Mouse (Mus musculus) heart, embryonic 10.5 days (tissue): ENCODE measurements around the gene Lbr. TPM values are rescaled to one million over a fixed set of nuclear protein-coding genes. Genes with fewer than 3 reads are reported as not detected.

Experiments
- DNase-seq: peaks from one replicate; pipeline ENCODE4 v3.0.0-alpha.2; 2017; ENCODE audit warnings: low spot score
- H3K27ac ChIP-seq: fragments of 300-500 bp; sonication (generic); 2 replicates; pipeline ENCODE4 v1.5.1; 2016; ENCODE audit warnings: mild to moderate bottlenecking
- H3K27me3 ChIP-seq: fragments of 300-500 bp; sonication (generic); 2 replicates; pipeline ENCODE4 v1.6.1; 2016; ENCODE audit warnings: mild to moderate bottlenecking; ENCODE audit not compliant: poor library complexity, insufficient read depth, severe bottlenecking
- H3K36me3 ChIP-seq: fragments of 300-500 bp; sonication (generic); 2 replicates; pipeline ENCODE4 v1.6.1; 2016; ENCODE audit warnings: mild to moderate bottlenecking, moderate library complexity
- H3K4me1 ChIP-seq: fragments of 300-500 bp; sonication (generic); 2 replicates; pipeline ENCODE4 v1.6.1; 2016; ENCODE audit warnings: mild to moderate bottlenecking
- H3K4me3 ChIP-seq: fragments of 300-500 bp; sonication (generic); 2 replicates; pipeline ENCODE4 v1.5.1; 2016; ENCODE audit warnings: mild to moderate bottlenecking, moderate library complexity
- H3K9me3 ChIP-seq: fragments of 300-500 bp; sonication (generic); 2 replicates; pipeline ENCODE4 v1.6.1; 2016; ENCODE audit warnings: mild to moderate bottlenecking, moderate library complexity
- WGBS: fragments of 180-500 bp; shearing (Covaris S2); methylation state at CpG from one replicate; pipeline ENCODE4 v1.1.7; 2016; 5-methylcytosine and 5-hydroxymethylcytosine counted together
- polyA plus RNA-seq: library from polyadenylated mRNA; unstranded; fragments of >200 nt; fragmentation: Nextera tagmentation; extraction: Ambion mirVana; gene quantifications from 2 replicates; pipeline ENCODE4 v1.2.1, GENCODE M21; 2016

Gene Lbr
- polyA plus RNA-seq, 1 experiment from 2014 or later, result 128 TPM

DNA sequence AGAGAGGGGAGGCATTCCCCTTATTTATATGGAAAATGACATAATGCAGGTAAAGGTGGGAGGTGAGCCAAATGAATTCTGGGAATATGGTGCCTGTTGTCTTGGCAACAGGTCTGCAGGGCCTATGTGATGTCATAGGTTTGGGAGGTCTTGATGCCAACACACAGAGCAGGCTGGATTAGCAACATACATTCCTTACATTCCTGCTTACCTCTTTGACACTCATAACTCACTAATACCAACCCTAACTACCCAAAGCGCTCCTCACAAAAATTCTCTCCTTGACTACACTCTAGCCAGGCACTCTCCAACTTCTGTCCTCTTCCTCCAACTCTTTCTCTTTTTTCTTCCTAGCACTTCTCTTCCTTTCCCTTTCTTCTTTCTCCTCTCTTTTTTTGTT is 5.4 kb upstream of the Lbr start:
- WGBS, result 79% methylated on average over 1 of the region's 1 CpGs
- Histone ChIP-seq H3K9me3 (no peaks in the 10 kb centered on the region), H3K27ac (no peak overlapping the region), H3K36me3 (no peaks in the 10 kb centered on the region), H3K4me1 (peaks cover 22% of the 10 kb centered on the region), H3K4me3 (no peak overlapping the region), H3K27me3 (0 out of 2 replicates have a peak, but pooled peaks cover 5% of the 10 kb centered on the region)
- DNase-seq, result no peak

DNA sequence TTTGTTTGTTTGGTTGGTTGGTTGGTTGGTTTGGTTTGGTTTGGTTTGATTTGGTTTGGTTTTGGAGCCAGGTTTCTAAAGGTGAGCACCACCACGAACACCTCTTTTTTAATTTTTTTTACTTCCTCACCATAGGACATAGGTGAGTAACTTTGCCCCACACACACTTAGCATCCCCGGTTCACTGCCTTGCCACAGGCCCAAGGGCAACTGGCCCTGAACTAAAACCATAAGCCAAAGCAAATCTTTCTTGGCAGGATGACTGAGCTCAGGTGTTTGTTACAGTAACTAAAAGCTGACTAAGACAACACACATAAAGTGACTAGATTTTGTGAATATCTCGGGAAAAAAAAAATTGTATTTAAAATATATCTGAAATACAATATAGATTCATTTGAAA is 4.5 kb upstream of the Lbr start:
- Histone ChIP-seq H3K27me3 (0 out of 2 replicates have a peak, but pooled peaks cover 5% of the 10 kb centered on the region), H3K9me3 (no peaks in the 10 kb centered on the region), H3K4me3 (no peak overlapping the region), H3K27ac (no peak overlapping the region), H3K4me1 (peaks cover 22% of the 10 kb centered on the region), H3K36me3 (no peaks in the 10 kb centered on the region)
- WGBS, result 84% methylated on average over 3 of the region's 3 CpGs
- no peak for DNase-seq

- H3K9me3 ChIP-seq, result no peaks in the 10 kb centered on the region
- H3K4me3 ChIP-seq, result no peak overlapping the region
- H3K36me3 ChIP-seq, result no peaks in the 10 kb centered on the region
- WGBS, result 85% methylated on average over 3 of the region's 3 CpGs
- no peak overlapping the region for H3K27ac ChIP-seq
- H3K27me3 ChIP-seq, result 0 out of 2 replicates have a peak, but pooled peaks cover 5% of the 10 kb centered on the region
- DNase-seq, result no peak
- peaks cover 24% of the 10 kb centered on the region for H3K4me1 ChIP-seq
These were observed 2.9 kb upstream of the Lbr start for GRCm38 (mm10) chr1:181845767-181846166.

GRCm38 (mm10) chr1:181844874-181845547 is 2.2 kb upstream of the Lbr start:
- H3K4me1 ChIP-seq, result peaks cover 32% of the 10 kb centered on the region
- no peak overlapping the region for H3K4me3 ChIP-seq
- H3K36me3 ChIP-seq, result no peaks in the 10 kb centered on the region
- no peak overlapping the region for H3K27ac ChIP-seq
- WGBS, result 69% methylated on average over 15 of the region's 15 CpGs
- DNase-seq, result no peak
- H3K27me3 ChIP-seq, result 0 out of 2 replicates have a peak, but pooled peaks cover 5% of the 10 kb centered on the region
- no peaks in the 10 kb centered on the region for H3K9me3 ChIP-seq

GRCm38 (mm10) chr1:181841864-181842672 is 778 bp downstream of the Lbr start:
- under 1% methylated on average over 108 of the region's 113 CpGs for whole genome bisulfite sequencing
- H3K36me3 ChIP-seq, result peaks cover 12% of the 10 kb centered on the region
- peak overlapping the region; percentile 97 for H3K27ac ChIP-seq
- peaks cover 41% of the 10 kb centered on the region for H3K4me1 ChIP-seq
- peak overlapping the region; percentile 94 for H3K4me3 ChIP-seq
- 0 out of 2 replicates have a peak, but pooled peaks cover 5% of the 10 kb centered on the region for H3K27me3 ChIP-seq
- H3K9me3 ChIP-seq, result no peaks in the 10 kb centered on the region
- DNase-seq, result peak; percentile 98

GRCm38 (mm10) chr1:181841396-181841795 is 1.4 kb downstream of the Lbr start:
- DNase-seq, result no peak
- H3K9me3 ChIP-seq, result no peaks in the 10 kb centered on the region
- 0 out of 2 replicates have a peak, but pooled peaks cover 5% of the 10 kb centered on the region for H3K27me3 ChIP-seq
- peak overlapping the region; percentile 94 for H3K4me3 ChIP-seq
- peak overlapping the region; percentile 97 for H3K27ac ChIP-seq
- under 1% methylated on average over 16 of the region's 16 CpGs for WGBS
- peaks cover 19% of the 10 kb centered on the region for H3K36me3 ChIP-seq
- peaks cover 41% of the 10 kb centered on the region for H3K4me1 ChIP-seq

- Histone ChIP-seq H3K27me3 (0 out of 2 replicates have a peak, but pooled peaks cover 5% of the 10 kb centered on the region), H3K4me3 (peak overlapping the region; percentile 94), H3K9me3 (no peaks in the 10 kb centered on the region), H3K27ac (peak overlapping the region; percentile 69; the same call in 1 of the 2 replicates), H3K36me3 (peaks cover 34% of the 10 kb centered on the region), H3K4me1 (peaks cover 41% of the 10 kb centered on the region)
- 4% methylated on average over 6 of the region's 6 CpGs for WGBS
- no peak for DNase-seq
These were observed 3.0 kb downstream of the Lbr start for GRCm38 (mm10) chr1:181839746-181840366.

DNA sequence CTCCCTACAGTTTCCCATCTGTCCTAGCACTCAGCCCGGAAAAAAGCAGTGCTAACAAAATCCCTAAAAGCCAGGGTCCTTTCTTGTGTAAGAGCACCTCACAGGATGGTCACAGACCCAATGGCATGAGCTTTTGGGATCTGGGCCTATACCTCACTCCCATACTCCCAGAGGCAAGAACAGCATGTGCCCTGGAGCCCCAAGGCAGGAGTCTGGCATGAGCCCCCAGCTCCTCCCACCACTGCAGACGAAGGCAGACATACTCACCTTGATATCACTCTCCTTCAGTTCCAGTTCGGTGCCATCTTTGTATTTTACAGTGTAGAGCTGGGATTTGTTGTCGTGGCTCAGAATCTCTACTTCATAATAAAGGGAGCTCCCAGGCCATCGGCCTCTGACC is 4.7 kb downstream of the Lbr start:
- Histone ChIP-seq H3K36me3 (peaks cover 50% of the 10 kb centered on the region), H3K27ac (no peak overlapping the region), H3K4me3 (no peak overlapping the region), H3K27me3 (no peaks in the 10 kb centered on the region), H3K4me1 (peaks cover 37% of the 10 kb centered on the region), H3K9me3 (no peaks in the 10 kb centered on the region)
- WGBS, result 87% methylated on average over 5 of the region's 5 CpGs
- DNase-seq, result no peak

- no peaks in the 10 kb centered on the region for H3K9me3 ChIP-seq
- no peaks in the 10 kb centered on the region for H3K27me3 ChIP-seq
- H3K4me3 ChIP-seq, result no peak overlapping the region
- 76% methylated on average over 6 of the region's 6 CpGs for WGBS
- 0 out of 2 replicates have a peak, but pooled peaks cover 2% of the 10 kb centered on the region for H3K4me1 ChIP-seq
- DNase-seq, result no peak
- H3K27ac ChIP-seq, result no peak overlapping the region
- peaks cover 95% of the 10 kb centered on the region for H3K36me3 ChIP-seq
These were observed 9.7 kb downstream of the Lbr start for GRCm38 (mm10) chr1:181833143-181833542.

- peaks cover 95% of the 10 kb centered on the region for H3K36me3 ChIP-seq
- no peak overlapping the region for H3K27ac ChIP-seq
- no peaks in the 10 kb centered on the region for H3K9me3 ChIP-seq
- H3K4me3 ChIP-seq, result no peak overlapping the region
- H3K4me1 ChIP-seq, result no peaks in the 10 kb centered on the region
- 94% methylated on average over 5 of the region's 5 CpGs for WGBS
- no peak for DNase-seq
- H3K27me3 ChIP-seq, result no peaks in the 10 kb centered on the region
These were observed 10.1 kb downstream of the Lbr start for GRCm38 (mm10) chr1:181832720-181833119.

- no peak overlapping the region for H3K27ac ChIP-seq
These were observed 14.5 kb downstream of the Lbr start for GRCm38 (mm10) chr1:181828365-181828764.

GRCm38 (mm10) chr1:181826716-181827115 is 16.1 kb downstream of the Lbr start:
- H3K4me1 ChIP-seq, result no peaks in the 10 kb centered on the region
- 95% methylated on average over 7 of the region's 7 CpGs for WGBS
- no peaks in the 10 kb centered on the region for H3K27me3 ChIP-seq
- no peak overlapping the region for H3K27ac ChIP-seq
- H3K9me3 ChIP-seq, result no peaks in the 10 kb centered on the region
- H3K36me3 ChIP-seq, result peaks cover 97% of the 10 kb centered on the region
- H3K4me3 ChIP-seq, result no peak overlapping the region
- DNase-seq, result no peak

More at GRCm38 (mm10) chr1:181828365-181828764, 14.5 kb downstream of the Lbr start:
- 89% methylated on average over 5 of the region's 5 CpGs for WGBS
- no peaks in the 10 kb centered on the region for H3K27me3 ChIP-seq
- no peaks in the 10 kb centered on the region for H3K4me1 ChIP-seq
- H3K36me3 ChIP-seq, result peaks cover 96% of the 10 kb centered on the region
- no peak overlapping the region for H3K4me3 ChIP-seq
- no peak for DNase-seq
- no peaks in the 10 kb centered on the region for H3K9me3 ChIP-seq
